Mouse (Mus musculus) neural tube, embryonic 15.5 days (tissue): ENCODE data around the gene Csrnp3. TPM values are rescaled to one million over a fixed set of nuclear protein-coding genes. Genes with fewer than 3 reads are reported as not detected.

Experiments used
- ATAC-seq: fragments of 200-750 bp; cut with Nextera tagmentation; 2 replicates; pipeline ENCODE4 v1.8.0; 2017; ENCODE audit warnings: mild to moderate bottlenecking, moderate TSS enrichment, moderate library complexity; ENCODE audit not compliant: low FRiP score
- H3K27ac ChIP-seq: fragments of 300-500 bp; sonication (generic); replicated peaks from 2 replicates; pipeline ENCODE4 v1.5.1; 2015; ENCODE audit warnings: mild to moderate bottlenecking, inconsistent platforms
- H3K27me3 ChIP-seq: fragments of 300-500 bp; sonication (generic); replicated peaks from 2 replicates; pipeline ENCODE4 v1.6.1; 2015; ENCODE audit warnings: inconsistent platforms
- H3K36me3 ChIP-seq: fragments of 300-500 bp; sonication (generic); 2 replicates; pipeline ENCODE4 v1.6.1; 2015; ENCODE audit warnings: inconsistent platforms
- H3K4me1 ChIP-seq: fragments of 300-500 bp; sonication (generic); 2 replicates; pipeline ENCODE4 v1.6.1; 2015; ENCODE audit warnings: inconsistent platforms
- H3K4me2 ChIP-seq: fragments of 300-500 bp; sonication (generic); 2 replicates; pipeline ENCODE4 v1.6.1; 2015; ENCODE audit warnings: inconsistent platforms, mild to moderate bottlenecking, moderate library complexity
- H3K4me3 ChIP-seq: fragments of 300-500 bp; sonication (generic); replicated peaks from 2 replicates; pipeline ENCODE4 v1.5.1; 2015; ENCODE audit warnings: mild to moderate bottlenecking, inconsistent platforms
- H3K9ac ChIP-seq: fragments of 300-500 bp; sonication (generic); replicated peaks from 2 replicates; pipeline ENCODE4 v1.6.1; 2015; ENCODE audit warnings: mild to moderate bottlenecking, inconsistent platforms
- H3K9me3 ChIP-seq: fragments of 300-500 bp; sonication (generic); replicated peaks from 2 replicates; pipeline ENCODE4 v1.6.1; 2016; ENCODE audit warnings: inconsistent platforms
- WGBS: fragments of 180-500 bp; shearing (Covaris S2); methylation state at CpG from one replicate; pipeline ENCODE4 v1.1.7; 2015; ENCODE audit warnings: mixed read lengths; 5-methylcytosine and 5-hydroxymethylcytosine counted together
- polyA plus RNA-seq: library from polyadenylated mRNA; unstranded; fragments of >200 nt; fragmentation: Nextera tagmentation; extraction: Ambion mirVana; gene quantifications from 2 replicates; pipeline ENCODE4 v1.2.1, GENCODE M21; 2015

Gene Csrnp3
- polyA plus RNA-seq, 1 experiment from 2014 or later = 49.3 TPM

DNA sequence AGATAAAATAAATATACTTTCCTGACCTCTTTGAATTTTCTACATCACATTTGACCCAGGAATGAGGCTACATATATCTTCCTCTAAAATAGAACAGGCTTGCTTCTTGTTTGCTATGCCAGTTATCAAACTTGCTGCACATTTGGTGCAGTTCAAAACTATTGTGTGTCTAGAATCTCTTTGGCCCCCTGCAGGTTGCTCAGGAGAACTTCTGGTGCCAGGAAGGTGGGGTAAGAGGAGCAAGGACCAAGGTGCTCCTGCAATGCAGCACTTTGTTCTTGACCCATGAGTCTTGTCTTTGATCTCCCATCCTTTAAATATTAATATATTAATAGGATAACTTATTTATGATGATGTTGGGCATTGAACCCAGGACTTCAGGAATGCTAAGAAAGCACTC lies 144.5 kb downstream of the Csrnp3 start:
- H3K4me1 ChIP-seq = peaks cover 28% of the 10 kb centered on the region
- no peak for ATAC-seq

DNA sequence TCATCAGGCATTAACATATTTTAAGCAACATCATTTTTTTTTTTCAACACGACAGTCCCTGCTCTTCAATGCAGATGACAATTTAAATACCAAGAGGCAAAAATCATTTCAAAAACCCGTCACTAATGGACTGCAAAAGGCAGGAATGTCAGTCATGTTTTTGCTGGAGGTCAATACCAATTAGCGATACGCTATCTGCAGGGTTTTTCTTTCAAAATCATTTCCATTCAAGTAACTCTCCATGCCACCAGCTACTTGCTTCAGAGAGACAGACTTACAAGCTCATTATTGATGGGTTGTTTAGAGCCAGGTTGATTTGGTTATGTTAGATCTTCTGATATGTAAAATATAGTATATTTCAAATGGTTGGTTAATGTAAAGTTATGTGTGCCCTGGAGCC lies 145.2 kb downstream of the Csrnp3 start:
- 68% methylated on average over 4 of the region's 4 CpGs for WGBS
- Histone ChIP-seq H3K36me3 (no peaks in the 10 kb centered on the region), H3K4me2 (no peak overlapping the region), H3K4me3 (no peak overlapping the region), H3K27me3 (no peaks in the 10 kb centered on the region), H3K9me3 (no peaks in the 10 kb centered on the region), H3K27ac (no peak overlapping the region), H3K4me1 (peaks cover 35% of the 10 kb centered on the region), H3K9ac (no peak overlapping the region)
- ATAC-seq = no peak

More for the DNA sequence above, 144.5 kb downstream of the Csrnp3 start:
- Histone ChIP-seq H3K27ac (no peak overlapping the region), H3K9ac (no peak overlapping the region), H3K9me3 (no peaks in the 10 kb centered on the region), H3K4me3 (no peak overlapping the region), H3K36me3 (no peaks in the 10 kb centered on the region), H3K4me2 (no peak overlapping the region), H3K27me3 (no peaks in the 10 kb centered on the region)

DNA sequence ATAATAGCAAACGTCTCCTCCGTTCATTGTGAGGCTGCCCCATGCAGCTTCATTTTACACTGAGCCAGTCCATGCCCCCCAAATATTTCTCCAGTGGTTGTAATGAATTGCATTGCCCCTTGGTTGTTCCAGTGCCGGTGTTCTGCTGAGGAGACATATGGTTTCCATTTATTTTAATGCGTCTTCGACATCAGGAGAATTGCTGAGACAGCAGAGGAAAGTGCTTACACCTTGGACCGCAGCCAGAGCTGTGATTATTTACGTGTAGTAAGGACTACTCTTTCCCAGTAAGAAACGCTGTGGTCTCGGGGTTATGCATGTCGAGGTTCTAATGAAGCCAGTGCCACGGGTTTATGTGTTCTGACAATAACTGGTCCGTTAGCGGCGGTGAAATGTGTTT lies 147.8 kb downstream of the Csrnp3 start:
- H3K4me2 ChIP-seq = peak overlapping the region; percentile 43
- H3K27me3 ChIP-seq = no peaks in the 10 kb centered on the region
- H3K27ac ChIP-seq = peak overlapping the region; percentile 76
- 11% methylated on average over 14 of the region's 14 CpGs for WGBS
- H3K4me3 ChIP-seq = no peak overlapping the region
- H3K9ac ChIP-seq = no peak overlapping the region
- H3K4me1 ChIP-seq = peaks cover 35% of the 10 kb centered on the region
- H3K9me3 ChIP-seq = no peaks in the 10 kb centered on the region
- peak; percentile 80 for ATAC-seq
- H3K36me3 ChIP-seq = no peaks in the 10 kb centered on the region

DNA sequence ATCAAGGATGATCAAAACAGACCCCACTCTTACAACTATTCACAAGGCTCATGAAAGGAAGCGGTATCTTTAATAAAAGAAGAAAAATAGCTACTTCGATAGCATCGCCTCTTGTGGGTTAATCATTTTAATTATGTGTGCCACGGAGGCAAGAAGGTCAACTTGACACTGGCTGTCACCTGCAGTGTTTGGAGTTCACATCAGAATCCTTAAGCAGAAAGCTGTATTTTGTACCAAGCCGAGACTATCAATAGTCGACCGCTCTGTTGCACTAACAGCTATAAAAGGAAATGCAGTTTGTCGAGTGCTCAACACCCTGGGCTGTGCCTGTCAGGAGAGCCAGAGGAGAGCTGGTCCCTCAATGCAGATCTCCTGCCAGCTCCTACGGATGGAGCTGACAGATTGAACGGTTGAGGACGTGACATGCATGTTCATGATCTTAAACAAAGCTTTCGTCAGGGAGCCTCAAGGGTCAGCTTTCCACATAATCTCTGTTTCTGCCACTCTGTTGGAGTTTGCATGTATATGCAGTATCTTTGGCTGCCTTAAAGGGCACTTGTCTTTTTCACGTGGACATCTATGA lies 149.4 kb downstream of the Csrnp3 start:
- H3K27me3 ChIP-seq = no peaks in the 10 kb centered on the region
- no peaks in the 10 kb centered on the region for H3K36me3 ChIP-seq
- peak overlapping the region; percentile 29 for H3K4me2 ChIP-seq
- ATAC-seq = peak; percentile 60
- H3K4me1 ChIP-seq = peaks cover 38% of the 10 kb centered on the region
- H3K4me3 ChIP-seq = no peak overlapping the region
- H3K9me3 ChIP-seq = no peaks in the 10 kb centered on the region
- 15% methylated on average over 13 of the region's 13 CpGs for WGBS
- no peak overlapping the region for H3K9ac ChIP-seq
- peak overlapping the region; percentile 68 for H3K27ac ChIP-seq

DNA sequence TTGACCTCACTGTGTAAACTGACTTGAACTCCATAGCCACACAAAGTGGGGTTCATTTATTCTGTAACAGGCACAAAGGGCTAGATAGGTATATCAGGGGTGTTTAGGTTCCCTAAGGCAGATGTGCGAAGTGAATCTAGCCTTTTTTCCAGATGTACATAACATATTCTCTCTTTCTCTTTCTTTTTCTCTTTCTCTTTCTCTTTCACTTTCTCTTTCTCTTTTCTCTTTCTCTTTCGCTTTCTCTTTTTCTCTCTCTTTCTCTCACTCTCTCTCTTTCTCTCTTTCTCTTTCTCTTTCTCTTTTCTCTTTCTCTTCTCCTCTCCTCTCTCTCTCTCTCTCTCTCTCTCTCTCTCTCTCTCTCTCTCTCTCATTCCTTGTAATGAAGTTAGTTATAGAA lies 153.2 kb downstream of the Csrnp3 start:
- Histone ChIP-seq H3K27me3 (no peaks in the 10 kb centered on the region), H3K9ac (no peak overlapping the region), H3K4me1 (peaks cover 28% of the 10 kb centered on the region), H3K4me2 (no peak overlapping the region), H3K4me3 (no peak overlapping the region), H3K36me3 (0 out of 2 replicates have a peak, but pooled peaks cover 2% of the 10 kb centered on the region), H3K9me3 (no peaks in the 10 kb centered on the region), H3K27ac (no peak overlapping the region)
- WGBS = 93% methylated on average over 2 of the region's 2 CpGs
- no peak for ATAC-seq

DNA sequence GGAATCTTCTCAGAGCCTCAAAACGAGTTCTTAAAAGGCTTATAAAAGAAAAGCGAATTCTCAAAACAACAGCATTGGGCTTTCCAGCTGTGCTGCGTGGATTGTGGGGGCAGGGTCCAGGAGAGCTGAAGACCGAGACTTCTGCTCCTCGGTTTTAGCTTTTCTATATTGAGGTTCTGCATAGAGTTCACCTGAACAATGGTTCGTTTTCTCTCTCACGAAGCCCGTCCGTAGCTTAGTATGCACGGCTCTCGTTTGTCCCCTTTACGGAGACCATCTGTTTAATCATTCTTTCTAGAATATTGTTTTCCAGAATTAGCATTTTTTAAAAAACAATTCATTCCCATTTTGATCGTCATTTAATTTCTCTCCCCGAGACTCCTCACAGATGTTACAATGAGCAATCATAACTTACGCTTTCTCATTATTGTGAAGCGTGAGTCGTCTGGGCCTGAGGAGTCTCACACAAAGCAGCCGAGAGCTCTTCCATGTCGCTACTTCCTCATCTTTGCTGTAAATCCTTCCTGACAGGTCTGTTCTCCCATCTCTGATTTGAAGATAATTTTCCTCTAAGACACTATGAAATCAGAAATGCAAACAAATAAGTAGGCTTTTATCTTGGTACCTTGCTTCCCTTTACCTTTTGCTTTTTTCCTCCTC lies 163.6 kb downstream of the Csrnp3 start:
- Histone ChIP-seq H3K4me2 (no peak overlapping the region), H3K9ac (no peak overlapping the region), H3K27me3 (no peaks in the 10 kb centered on the region), H3K36me3 (peaks cover 7% of the 10 kb centered on the region), H3K9me3 (no peaks in the 10 kb centered on the region), H3K4me1 (no peaks in the 10 kb centered on the region), H3K27ac (peak overlapping the region; percentile 66; the same call in 1 of the 2 replicates), H3K4me3 (no peak overlapping the region)
- WGBS = 46% methylated on average over 19 of the region's 19 CpGs
- ATAC-seq = peak; percentile 62; the same call in 1 of the 2 replicates

DNA sequence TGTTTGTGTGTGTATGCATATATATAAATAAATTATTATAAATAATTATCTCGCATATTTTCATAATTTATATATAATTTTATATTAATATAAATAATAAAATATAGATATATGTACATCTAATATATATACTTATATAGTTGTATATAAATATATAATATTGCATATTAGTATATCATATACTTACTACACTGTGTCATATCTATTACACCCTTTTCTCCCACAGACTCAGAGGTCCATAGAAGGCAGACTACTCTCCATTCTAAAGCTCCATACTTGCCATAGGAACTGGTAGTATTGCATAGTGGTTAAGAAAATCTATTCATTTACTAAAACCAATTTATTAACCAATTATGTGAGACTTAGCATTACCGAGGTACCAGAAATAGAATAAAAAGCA lies 164.1 kb downstream of the Csrnp3 start:
- Histone ChIP-seq H3K9ac (no peak overlapping the region), H3K4me3 (no peak overlapping the region), H3K4me1 (no peaks in the 10 kb centered on the region), H3K4me2 (no peak overlapping the region), H3K27ac (no peak overlapping the region), H3K36me3 (peaks cover 5% of the 10 kb centered on the region; the same call in 1 of the 2 replicates), H3K9me3 (no peaks in the 10 kb centered on the region), H3K27me3 (no peaks in the 10 kb centered on the region)
- 84% methylated on average over 2 of the region's 2 CpGs for WGBS
- ATAC-seq = no peak

DNA sequence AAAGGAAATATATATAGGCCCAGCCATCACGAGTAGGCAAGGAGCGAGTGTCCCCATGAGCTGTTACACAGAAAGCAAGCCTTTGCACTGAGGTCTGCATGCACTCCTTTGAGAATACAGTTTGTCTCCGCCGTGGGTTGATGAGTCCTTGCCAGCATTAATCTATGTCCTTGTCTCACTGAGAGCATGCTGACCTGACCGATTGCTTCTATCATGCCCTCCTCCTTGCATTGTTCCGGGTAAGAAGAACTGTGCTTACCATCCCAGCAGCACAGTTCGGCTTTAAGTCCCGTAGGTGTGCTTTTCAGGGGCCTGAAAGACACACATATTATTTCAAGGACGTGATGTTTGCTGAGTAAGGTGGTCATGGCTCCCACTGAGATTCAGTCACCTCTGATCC lies 173.1 kb downstream of the Csrnp3 start:
- Histone ChIP-seq H3K4me3 (no peak overlapping the region), H3K9ac (no peak overlapping the region), H3K27me3 (no peaks in the 10 kb centered on the region), H3K9me3 (no peaks in the 10 kb centered on the region), H3K4me2 (no peak overlapping the region), H3K4me1 (no peaks in the 10 kb centered on the region), H3K27ac (no peak overlapping the region), H3K36me3 (peaks cover 33% of the 10 kb centered on the region)
- WGBS = 68% methylated on average over 9 of the region's 9 CpGs
- ATAC-seq = no peak

DNA sequence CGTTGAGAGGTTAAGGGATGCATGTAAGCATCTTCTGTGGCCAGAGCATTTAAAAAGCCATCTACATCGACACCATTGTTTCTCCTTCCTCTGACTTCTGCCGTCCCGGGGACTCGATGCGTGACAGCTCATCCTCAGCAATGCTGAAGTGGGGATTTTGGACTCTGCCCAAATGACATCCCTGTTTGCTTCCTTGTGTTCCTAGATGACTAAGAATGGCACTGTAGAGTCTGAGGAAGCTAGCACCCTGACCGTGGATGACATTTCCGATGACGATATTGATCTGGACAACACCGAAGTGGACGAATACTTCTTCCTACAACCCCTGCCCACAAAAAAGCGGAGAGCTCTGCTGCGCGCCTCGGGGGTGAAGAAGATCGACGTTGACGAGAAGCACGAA lies 173.7 kb downstream of the Csrnp3 start:
- Histone ChIP-seq H3K4me3 (no peak overlapping the region), H3K4me2 (no peak overlapping the region), H3K27me3 (no peaks in the 10 kb centered on the region), H3K9ac (no peak overlapping the region), H3K36me3 (peaks cover 37% of the 10 kb centered on the region), H3K27ac (no peak overlapping the region), H3K4me1 (no peaks in the 10 kb centered on the region), H3K9me3 (no peaks in the 10 kb centered on the region)
- 92% methylated on average over 19 of the region's 19 CpGs for WGBS
- no peak for ATAC-seq

DNA sequence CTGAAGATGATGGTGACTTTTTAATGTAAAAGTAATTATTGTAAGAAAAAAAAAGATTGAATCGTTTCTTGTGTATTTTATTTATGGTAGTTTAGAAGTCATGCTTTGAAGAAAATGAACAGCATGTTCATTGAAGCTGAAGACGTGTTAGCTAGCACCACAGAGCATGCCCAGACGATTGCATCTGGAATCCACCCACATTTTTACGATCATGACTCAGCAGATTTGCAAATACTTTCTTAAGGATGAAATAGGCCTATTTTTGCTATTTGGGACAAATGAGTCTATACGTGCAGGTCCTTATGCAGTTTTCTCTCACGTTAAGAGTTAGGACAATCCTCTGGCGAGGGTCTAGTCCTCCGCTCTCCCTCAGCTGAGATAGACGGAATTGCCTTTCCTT lies 177.9 kb downstream of the Csrnp3 start:
- Histone ChIP-seq H3K9me3 (no peaks in the 10 kb centered on the region), H3K9ac (no peak overlapping the region), H3K27ac (no peak overlapping the region), H3K36me3 (peaks cover 44% of the 10 kb centered on the region), H3K27me3 (no peaks in the 10 kb centered on the region), H3K4me2 (no peak overlapping the region), H3K4me3 (no peak overlapping the region), H3K4me1 (no peaks in the 10 kb centered on the region)
- 88% methylated on average over 9 of the region's 9 CpGs for WGBS
- ATAC-seq = no peak

DNA sequence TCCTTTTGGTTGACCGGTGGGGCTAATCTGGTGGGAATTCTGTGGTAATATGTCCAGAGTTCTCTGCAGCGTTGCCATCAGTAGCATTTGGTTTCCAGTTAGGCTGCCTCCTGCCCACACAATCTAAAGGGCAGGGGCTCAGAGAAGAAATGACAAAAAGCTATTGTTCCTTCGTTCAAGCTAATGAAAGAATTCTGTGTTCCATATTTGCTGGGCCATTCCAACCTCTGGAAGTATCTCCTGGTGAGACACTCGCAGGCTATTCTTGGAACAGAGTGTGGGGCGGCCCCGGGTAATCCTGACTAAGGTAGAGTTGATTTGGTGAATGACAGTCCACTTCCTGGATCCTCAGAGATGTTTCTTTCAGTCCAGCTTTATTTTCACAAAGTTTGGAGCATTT lies 179.3 kb downstream of the Csrnp3 start:
- H3K4me3 ChIP-seq = no peak overlapping the region
- no peak overlapping the region for H3K9ac ChIP-seq
- no peak overlapping the region for H3K4me2 ChIP-seq
- no peaks in the 10 kb centered on the region for H3K9me3 ChIP-seq
- 72% methylated on average over 6 of the region's 6 CpGs for WGBS
- peaks cover 7% of the 10 kb centered on the region for H3K4me1 ChIP-seq
- ATAC-seq = no peak
- H3K27me3 ChIP-seq = no peaks in the 10 kb centered on the region
- H3K27ac ChIP-seq = no peak overlapping the region
- peaks cover 38% of the 10 kb centered on the region for H3K36me3 ChIP-seq

DNA sequence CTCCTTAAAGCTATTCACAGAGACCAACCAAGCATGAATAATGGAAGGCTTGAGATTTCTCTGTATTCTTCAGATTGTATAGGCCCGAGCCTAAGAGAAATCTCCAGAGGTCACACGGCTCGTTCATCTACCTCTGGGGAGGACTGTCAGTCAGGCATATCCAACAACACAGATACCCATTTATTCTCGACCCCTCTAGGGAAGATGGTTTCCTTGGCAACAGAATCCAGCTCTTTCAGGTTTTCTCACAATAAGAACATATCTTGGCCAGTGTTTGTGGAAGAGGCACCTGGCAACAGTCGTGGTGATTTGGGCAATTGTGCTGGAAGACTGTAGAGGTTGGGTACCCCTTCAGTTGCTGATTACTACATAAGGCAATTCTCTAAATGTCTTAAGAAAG lies 183.2 kb downstream of the Csrnp3 start:
- Histone ChIP-seq H3K36me3 (peaks cover 11% of the 10 kb centered on the region), H3K9ac (no peak overlapping the region), H3K4me1 (peaks cover 8% of the 10 kb centered on the region), H3K4me3 (no peak overlapping the region), H3K4me2 (no peak overlapping the region), H3K27me3 (no peaks in the 10 kb centered on the region), H3K9me3 (no peaks in the 10 kb centered on the region), H3K27ac (peak overlapping the region; percentile 9; the same call in 1 of the 2 replicates)
- peak; percentile 57 for ATAC-seq
- WGBS = 9% methylated on average over 5 of the region's 5 CpGs
